Mouse (Mus musculus): ENCODE data around the gene Gm4858. TPM values are rescaled to one million over a fixed set of nuclear protein-coding genes. Genes with fewer than 3 reads are reported as not detected.
A peak's percentile ranks its signal among the peaks of the same experiment; 100 is the strongest.
"Not testable (repeated sequence)": the region's sequence is repeated elsewhere in the genome, so short reads cannot be mapped to it uniquely, and the experiment has no call there.

The Gm4858 gene
- polyA plus RNA-seq, 1 experiment from 2014 or later = not detected

DNA sequence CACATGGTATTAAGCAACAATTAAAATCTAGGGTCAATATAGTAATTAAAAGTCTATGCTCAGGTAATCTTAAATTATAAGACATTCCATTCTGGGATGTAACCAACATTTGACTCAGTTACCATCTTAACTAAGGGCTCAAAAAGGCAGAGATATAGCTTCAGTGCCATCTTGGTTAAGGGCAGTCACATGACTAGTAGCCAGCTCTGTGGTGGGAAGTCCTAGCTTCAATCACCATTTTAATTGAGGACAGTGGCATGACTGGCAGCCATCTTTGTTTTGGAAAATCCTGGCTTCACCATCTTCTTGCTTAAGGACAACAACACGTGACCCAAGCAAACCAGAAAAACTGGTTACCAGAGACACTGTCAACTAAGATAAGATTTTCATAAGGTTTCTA, 18.4 kb upstream of the Gm4858 start:
- H3K27ac ChIP-seq (ENCODE audit: low read length) = no peak overlapping the region
- no peak overlapping the region for H3K4me2 ChIP-seq (replicated peaks; ENCODE audit: low read depth, low read length)
- H3K27me3 ChIP-seq (replicated peaks; ENCODE audit: insufficient read depth, low read length) = no peaks in the 10 kb centered on the region
- DNase-seq (ENCODE audit: low spot score) (no peak), ATAC-seq (no peak)
- H3K4me3 ChIP-seq (ENCODE audit: low read depth, low read length) = no peak overlapping the region
- H3K4me1 ChIP-seq (ENCODE audit: insufficient read depth, low read depth, low read length) = no peaks in the 10 kb centered on the region
- H3K9ac ChIP-seq (replicated peaks; ENCODE audit: low read depth) = no peak overlapping the region
- no peaks in the 10 kb centered on the region for H3K9me3 ChIP-seq (ENCODE audit: low read length)
- no peak for TF ChIP-seq CTCF (IDR thresholded peaks at IDR 0.05)
- no peak for TF ChIP-seq EP300 (IDR thresholded peaks at IDR 0.05)
- 74% methylated on average over 1 of the region's 1 CpGs for WGBS
- no peaks in the 10 kb centered on the region for H3K36me3 ChIP-seq (ENCODE audit: insufficient read depth, low read length)

DNA sequence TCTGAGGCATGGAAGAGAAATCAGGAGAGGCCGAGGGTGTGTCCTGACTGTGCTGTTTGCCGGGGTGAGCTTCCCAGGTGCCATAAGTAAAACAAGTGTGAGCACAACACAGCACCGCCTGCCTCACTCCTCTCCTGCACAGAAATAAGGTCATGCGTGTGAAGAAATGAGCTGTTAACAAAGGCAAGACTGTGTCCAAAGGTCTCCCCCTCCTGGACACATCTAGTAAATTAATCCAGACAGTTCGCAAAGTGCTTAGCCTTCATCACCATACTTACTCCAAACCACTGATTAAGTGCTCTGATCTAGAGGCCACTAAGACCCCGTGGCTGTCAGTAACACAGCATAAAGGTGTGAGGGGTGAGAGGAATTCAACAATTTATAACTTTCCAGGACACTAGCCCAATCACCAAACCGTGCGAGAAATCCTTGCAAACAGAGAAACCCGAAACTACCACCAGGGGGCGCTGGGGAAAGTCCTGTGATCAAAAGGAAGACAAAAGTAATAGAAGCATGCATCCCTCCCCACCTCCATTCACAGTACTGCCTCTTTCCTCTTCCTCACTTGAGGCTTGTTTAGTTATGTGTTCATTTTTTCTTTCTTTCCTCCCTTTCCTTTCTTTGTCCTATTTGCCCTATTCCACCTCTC, 15.7 kb upstream of the Gm4858 start:
- ATAC-seq (no peak), DNase-seq (ENCODE audit: low spot score) (no peak)
- 52% methylated on average over 10 of the region's 10 CpGs for WGBS
- Histone ChIP-seq H3K9ac (replicated peaks; ENCODE audit: low read depth) (no peak overlapping the region), H3K27ac (ENCODE audit: low read length) (no peak overlapping the region), H3K27me3 (replicated peaks; ENCODE audit: insufficient read depth, low read length) (no peaks in the 10 kb centered on the region), H3K4me1 (ENCODE audit: insufficient read depth, low read depth, low read length) (no peaks in the 10 kb centered on the region), H3K9me3 (ENCODE audit: low read length) (no peaks in the 10 kb centered on the region), H3K4me3 (ENCODE audit: low read depth, low read length) (no peak overlapping the region), H3K36me3 (ENCODE audit: insufficient read depth, low read length) (no peaks in the 10 kb centered on the region), H3K4me2 (replicated peaks; ENCODE audit: low read depth, low read length) (no peak overlapping the region)
- TF ChIP-seq EP300 (IDR thresholded peaks at IDR 0.05) (no peak), CTCF (IDR thresholded peaks at IDR 0.05) (peak; percentile 46)

DNA sequence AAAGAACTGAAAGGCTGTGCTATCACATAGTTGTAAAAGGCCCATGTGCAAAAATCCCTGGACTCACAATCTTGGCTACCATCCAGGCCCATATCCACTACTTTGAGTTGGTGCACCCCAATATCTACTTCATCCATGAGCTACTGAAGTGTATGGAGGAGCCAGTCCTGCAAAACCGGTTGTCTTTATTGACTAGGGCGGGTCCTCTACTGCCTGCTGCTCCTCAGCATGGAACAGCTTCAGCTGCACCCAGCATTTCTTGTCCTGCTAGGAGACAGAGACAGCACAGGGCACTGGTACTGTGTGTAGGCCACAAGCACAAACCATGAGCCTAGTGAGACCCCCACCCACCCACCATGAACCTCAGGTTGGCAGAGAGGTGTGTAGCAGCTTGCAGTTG, 18.0 kb downstream of the Gm4858 start:
- Histone ChIP-seq H3K4me3 (ENCODE audit: low read depth, low read length) (no peak overlapping the region), H3K27me3 (replicated peaks; ENCODE audit: insufficient read depth, low read length) (no peaks in the 10 kb centered on the region), H3K36me3 (ENCODE audit: insufficient read depth, low read length) (no peaks in the 10 kb centered on the region), H3K9me3 (ENCODE audit: low read length) (no peaks in the 10 kb centered on the region), H3K4me2 (replicated peaks; ENCODE audit: low read depth, low read length) (no peak overlapping the region), H3K4me1 (ENCODE audit: insufficient read depth, low read depth, low read length) (no peaks in the 10 kb centered on the region), H3K9ac (replicated peaks; ENCODE audit: low read depth) (no peak overlapping the region), H3K27ac (ENCODE audit: low read length) (no peak overlapping the region)
- no peak for DNase-seq (ENCODE audit: low spot score)
- ATAC-seq = no peak
- 71% methylated on average over 2 of the region's 2 CpGs for WGBS
- TF ChIP-seq CTCF (IDR thresholded peaks at IDR 0.05) (no peak), EP300 (IDR thresholded peaks at IDR 0.05) (no peak)

DNA sequence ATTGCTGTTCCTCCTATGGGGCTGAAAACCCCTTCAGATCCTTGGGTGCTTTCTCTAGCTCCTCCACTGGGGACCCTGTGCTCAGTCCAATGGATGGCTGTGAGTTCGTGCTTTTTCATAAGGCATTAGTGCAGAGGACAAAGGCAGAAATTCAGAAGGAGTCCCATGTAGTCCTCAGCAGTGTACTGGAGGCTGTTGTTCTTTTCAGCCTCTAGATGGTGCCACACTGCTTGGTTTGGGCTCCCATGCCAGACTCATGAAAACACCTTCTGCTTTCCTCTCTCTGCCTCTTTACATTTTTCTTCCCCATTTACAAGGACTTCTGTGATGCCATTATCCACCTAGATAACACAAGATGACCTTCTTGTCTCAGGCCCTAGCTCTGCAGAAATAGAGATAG, 25.0 kb downstream of the Gm4858 start:
- TF ChIP-seq CTCF (IDR thresholded peaks at IDR 0.05) = peak; percentile 34
- H3K27me3 ChIP-seq (replicated peaks; ENCODE audit: insufficient read depth, low read length); H3K4me2 ChIP-seq (replicated peaks; ENCODE audit: low read depth, low read length); H3K9me3 ChIP-seq (ENCODE audit: low read length); H3K27ac ChIP-seq (ENCODE audit: low read length); H3K4me1 ChIP-seq (ENCODE audit: insufficient read depth, low read depth, low read length); ATAC-seq; H3K9ac ChIP-seq (replicated peaks; ENCODE audit: low read depth); DNase-seq (ENCODE audit: low spot score); H3K4me3 ChIP-seq (ENCODE audit: low read depth, low read length); H3K36me3 ChIP-seq (ENCODE audit: insufficient read depth, low read length): not testable (repeated sequence)
- WGBS = 15% methylated on average over 1 of the region's 1 CpGs

DNA sequence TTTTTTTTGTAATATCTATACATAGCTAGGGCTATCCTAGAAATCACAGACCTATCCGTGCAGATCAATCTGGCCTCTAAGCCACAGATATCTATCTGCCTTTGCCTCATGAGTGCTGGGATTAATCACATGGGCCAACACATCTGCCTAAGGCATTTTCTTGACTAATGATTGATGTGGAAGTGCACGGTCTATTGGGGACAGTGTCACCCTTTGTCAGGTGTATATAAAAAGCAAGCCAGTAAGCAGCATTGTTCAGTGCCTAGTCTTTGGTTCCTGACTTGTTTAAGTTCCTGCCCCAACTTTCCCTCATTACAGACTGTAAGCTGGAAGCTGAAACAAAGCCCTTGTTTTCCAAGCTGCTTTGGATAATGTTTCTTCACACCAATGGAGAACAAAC, 27.8 kb downstream of the Gm4858 start:
- TF ChIP-seq CTCF (IDR thresholded peaks at IDR 0.05) = no peak
- TF ChIP-seq EP300 (IDR thresholded peaks at IDR 0.05) = no peak
- H3K36me3 ChIP-seq (ENCODE audit: insufficient read depth, low read length) = no peaks in the 10 kb centered on the region
- no peak overlapping the region for H3K9ac ChIP-seq (replicated peaks; ENCODE audit: low read depth)
- ATAC-seq (no peak), DNase-seq (ENCODE audit: low spot score) (no peak)
- H3K4me2 ChIP-seq (replicated peaks; ENCODE audit: low read depth, low read length) = no peak overlapping the region
- 73% methylated on average over 2 of the region's 2 CpGs for WGBS
- no peaks in the 10 kb centered on the region for H3K4me1 ChIP-seq (ENCODE audit: insufficient read depth, low read depth, low read length)
- no peak overlapping the region for H3K4me3 ChIP-seq (ENCODE audit: low read depth, low read length)
- H3K27ac ChIP-seq (ENCODE audit: low read length) = no peak overlapping the region
- H3K27me3 ChIP-seq (replicated peaks; ENCODE audit: insufficient read depth, low read length) = no peaks in the 10 kb centered on the region
- no peaks in the 10 kb centered on the region for H3K9me3 ChIP-seq (ENCODE audit: low read length)

DNA sequence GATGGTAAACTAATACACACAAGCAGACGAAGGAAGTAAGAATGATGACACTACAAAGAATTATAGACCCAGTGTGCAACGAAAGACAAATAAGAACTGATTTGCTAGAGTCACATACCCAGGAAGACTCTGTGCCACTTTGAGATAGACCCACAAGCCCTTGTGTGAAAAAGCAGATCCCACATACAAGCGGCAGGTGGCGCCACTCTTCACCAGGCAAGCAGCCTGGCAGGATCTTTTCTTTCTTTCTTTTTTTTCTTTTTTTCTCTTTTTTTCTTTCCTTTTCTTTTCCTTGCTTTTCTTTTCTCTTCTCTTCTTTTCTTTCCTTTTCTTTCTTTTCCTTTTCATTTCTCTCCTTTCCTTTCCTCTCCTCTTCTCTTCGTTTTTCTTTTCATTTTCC, 43.0 kb downstream of the Gm4858 start:
- Histone ChIP-seq H3K9ac (replicated peaks; ENCODE audit: low read depth) (no peak overlapping the region), H3K27ac (ENCODE audit: low read length) (no peak overlapping the region), H3K4me3 (ENCODE audit: low read depth, low read length) (no peak overlapping the region), H3K4me1 (ENCODE audit: insufficient read depth, low read depth, low read length) (no peaks in the 10 kb centered on the region), H3K27me3 (replicated peaks; ENCODE audit: insufficient read depth, low read length) (no peaks in the 10 kb centered on the region), H3K9me3 (ENCODE audit: low read length) (no peaks in the 10 kb centered on the region), H3K36me3 (ENCODE audit: insufficient read depth, low read length) (no peaks in the 10 kb centered on the region), H3K4me2 (replicated peaks; ENCODE audit: low read depth, low read length) (no peak overlapping the region)
- ATAC-seq (no peak), DNase-seq (ENCODE audit: low spot score) (peak; percentile 4)
- WGBS = 34% methylated on average over 5 of the region's 5 CpGs
- TF ChIP-seq CTCF (IDR thresholded peaks at IDR 0.05) = peak; percentile 54
- no peak for TF ChIP-seq EP300 (IDR thresholded peaks at IDR 0.05)

DNA sequence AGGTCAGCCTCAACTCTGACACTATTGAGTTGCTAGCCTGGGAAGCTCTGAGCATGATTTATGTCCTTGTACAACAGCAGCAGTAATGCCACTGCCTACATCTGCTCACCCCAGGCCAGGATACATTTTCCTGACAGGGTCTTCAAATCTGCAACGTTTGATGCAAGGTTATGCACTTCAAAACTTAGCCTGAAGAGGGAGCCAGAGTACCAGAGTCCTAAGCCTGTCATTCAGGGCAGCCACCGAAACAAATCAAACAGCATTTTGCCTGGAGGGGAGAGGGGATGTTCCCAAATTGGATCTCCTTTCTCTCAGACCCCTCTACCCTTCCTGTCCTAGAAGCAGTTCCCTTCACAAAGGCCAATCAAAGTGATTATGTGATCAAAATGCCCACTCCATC, 45.9 kb downstream of the Gm4858 start:
- Histone ChIP-seq H3K4me1 (ENCODE audit: insufficient read depth, low read depth, low read length) (no peaks in the 10 kb centered on the region), H3K4me2 (replicated peaks; ENCODE audit: low read depth, low read length) (no peak overlapping the region), H3K36me3 (ENCODE audit: insufficient read depth, low read length) (no peaks in the 10 kb centered on the region), H3K4me3 (ENCODE audit: low read depth, low read length) (no peak overlapping the region), H3K9ac (replicated peaks; ENCODE audit: low read depth) (no peak overlapping the region), H3K27ac (ENCODE audit: low read length) (no peak overlapping the region), H3K27me3 (replicated peaks; ENCODE audit: insufficient read depth, low read length) (no peaks in the 10 kb centered on the region), H3K9me3 (ENCODE audit: low read length) (no peaks in the 10 kb centered on the region)
- peak; percentile 39 for DNase-seq (ENCODE audit: low spot score)
- no peak for ATAC-seq
- 2% methylated on average over 2 of the region's 2 CpGs for WGBS
- TF ChIP-seq EP300 (IDR thresholded peaks at IDR 0.05) (no peak), CTCF (IDR thresholded peaks at IDR 0.05) (peak; percentile 69)
